Mouse (Mus musculus) lung, embryonic 14.5 days (tissue): ENCODE data around the gene Olfml3. TPM values are rescaled to one million over a fixed set of nuclear protein-coding genes. Genes with fewer than 3 reads are reported as not detected.

ENCODE experiments used
- ATAC-seq: fragments of 200-750 bp; cut with Nextera tagmentation; 2 replicates; pipeline ENCODE4 v1.8.0; 2017; ENCODE audit warnings: mild to moderate bottlenecking, moderate TSS enrichment, moderate library complexity; ENCODE audit not compliant: insufficient read depth
- DNase-seq: peaks from one replicate; pipeline ENCODE4 v3.0.0-alpha.2; 2015
- H3K27ac ChIP-seq: fragments of 300-500 bp; sonication (generic); 2 replicates; pipeline ENCODE4 v1.5.1; 2014; ENCODE audit warnings: low read depth, mild to moderate bottlenecking, moderate library complexity
- H3K27me3 ChIP-seq: fragments of 300-500 bp; sonication (generic); 2 replicates; pipeline ENCODE4 v1.6.1; 2014; ENCODE audit warnings: low read length, control low read depth; ENCODE audit not compliant: insufficient read depth
- H3K36me3 ChIP-seq: fragments of 300-500 bp; sonication (generic); 2 replicates; pipeline ENCODE4 v1.6.1; 2014; ENCODE audit warnings: control low read depth; ENCODE audit not compliant: insufficient read depth
- H3K4me1 ChIP-seq: fragments of 300-500 bp; sonication (generic); 2 replicates; pipeline ENCODE4 v1.6.1; 2014; ENCODE audit warnings: antibody characterized with exemption, control low read depth; ENCODE audit not compliant: insufficient read depth
- H3K4me2 ChIP-seq: fragments of 300-500 bp; sonication (generic); 2 replicates; pipeline ENCODE4 v1.6.1; 2014; ENCODE audit warnings: mild to moderate bottlenecking
- H3K4me3 ChIP-seq: fragments of 300-500 bp; sonication (generic); 2 replicates; pipeline ENCODE4 v1.5.1; 2014; ENCODE audit warnings: low read depth, low read length
- H3K9ac ChIP-seq: fragments of 300-500 bp; sonication (generic); 2 replicates; pipeline ENCODE4 v1.6.1; 2014
- H3K9me3 ChIP-seq: fragments of 300-500 bp; sonication (generic); 2 replicates; pipeline ENCODE4 v1.6.1; 2016; ENCODE audit warnings: low read depth, low read length, control low read depth
- CTCF ChIP-seq: IDR thresholded peaks from 2 replicates; pipeline ENCODE4 v1.5.1; 2016; ENCODE audit warnings: antibody characterized with exemption, low read depth
- WGBS: fragments of 180-500 bp; shearing (Covaris S2); extraction: QIAGEN DNeasy Blood & Tissue Kit; methylation state at CpG from one replicate; pipeline ENCODE4 v1.1.7; 2014; 5-methylcytosine and 5-hydroxymethylcytosine counted together
- polyA plus RNA-seq: library from polyadenylated mRNA; unstranded; fragments of >200 nt; fragmentation: Nextera tagmentation; extraction: Ambion mirVana; gene quantifications from 2 replicates; pipeline ENCODE4 v1.2.1, GENCODE M21; 2014

The Olfml3 gene
- polyA plus RNA-seq, 1 experiment from 2014 or later, result 79.0 TPM

GRCm38 (mm10) chr3:103733176-103733575 is 4.6 kb downstream of the Olfml3 start:
- 19% methylated on average over 2 of the region's 2 CpGs for WGBS
- Histone ChIP-seq H3K27ac (peak overlapping the region; percentile 97), H3K4me2 (no peak overlapping the region), H3K9me3 (no peaks in the 10 kb centered on the region), H3K9ac (no peak overlapping the region), H3K36me3 (0 out of 2 replicates have a peak, but pooled peaks cover 7% of the 10 kb centered on the region), H3K27me3 (no peaks in the 10 kb centered on the region), H3K4me1 (peaks cover 32% of the 10 kb centered on the region), H3K4me3 (no peak overlapping the region)
- peak; percentile 82 for DNase-seq
- TF ChIP-seq CTCF, result no peak
- peak; percentile 12; the same call in 1 of the 2 replicates for ATAC-seq

- no peak overlapping the region for H3K4me3 ChIP-seq
- ATAC-seq (no peak), DNase-seq (no peak)
- H3K9ac ChIP-seq, result no peak overlapping the region
- WGBS, result 89% methylated on average over 3 of the region's 3 CpGs
- no peaks in the 10 kb centered on the region for H3K9me3 ChIP-seq
- 0 out of 2 replicates have a peak, but pooled peaks cover 7% of the 10 kb centered on the region for H3K36me3 ChIP-seq
- H3K4me1 ChIP-seq, result peaks cover 32% of the 10 kb centered on the region
- no peaks in the 10 kb centered on the region for H3K27me3 ChIP-seq
- no peak overlapping the region for H3K4me2 ChIP-seq
- no peak for TF ChIP-seq CTCF
- H3K27ac ChIP-seq, result no peak overlapping the region
Measured at GRCm38 (mm10) chr3:103732116-103732515, 5.7 kb downstream of the Olfml3 start.

- TF ChIP-seq CTCF, result no peak
- Histone ChIP-seq H3K4me2 (no peak overlapping the region), H3K4me3 (no peak overlapping the region), H3K27ac (no peak overlapping the region), H3K27me3 (no peaks in the 10 kb centered on the region), H3K9ac (no peak overlapping the region), H3K9me3 (no peaks in the 10 kb centered on the region), H3K4me1 (peaks cover 13% of the 10 kb centered on the region; the same call in 1 of the 2 replicates), H3K36me3 (0 out of 2 replicates have a peak, but pooled peaks cover 5% of the 10 kb centered on the region)
- DNase-seq, result no peak
- 77% methylated on average over 9 of the region's 9 CpGs for WGBS
- no peak for ATAC-seq
Measured at GRCm38 (mm10) chr3:103729850-103730249, 8.0 kb downstream of the Olfml3 start.

- H3K4me3 ChIP-seq, result no peak overlapping the region
- ATAC-seq, result no peak
- no peaks in the 10 kb centered on the region for H3K4me1 ChIP-seq
Measured at GRCm38 (mm10) chr3:103727813-103728326, 9.9 kb downstream of the Olfml3 start.

GRCm38 (mm10) chr3:103726642-103727041 is 11.2 kb downstream of the Olfml3 start:
- ATAC-seq, result no peak
- TF ChIP-seq CTCF, result no peak
- H3K4me3 ChIP-seq, result no peak overlapping the region
- H3K4me1 ChIP-seq, result no peaks in the 10 kb centered on the region
- DNase-seq, result no peak
- no peak overlapping the region for H3K9ac ChIP-seq
- H3K9me3 ChIP-seq, result no peaks in the 10 kb centered on the region
- H3K27ac ChIP-seq, result no peak overlapping the region
- WGBS, result 45% methylated on average over 3 of the region's 3 CpGs
- no peaks in the 10 kb centered on the region for H3K27me3 ChIP-seq
- H3K4me2 ChIP-seq, result no peak overlapping the region
- H3K36me3 ChIP-seq, result no peaks in the 10 kb centered on the region

More at GRCm38 (mm10) chr3:103727813-103728326, 9.9 kb downstream of the Olfml3 start:
- H3K27ac ChIP-seq, result no peak overlapping the region
- no peak for DNase-seq
- no peak overlapping the region for H3K4me2 ChIP-seq
- H3K36me3 ChIP-seq, result 0 out of 2 replicates have a peak, but pooled peaks cover 5% of the 10 kb centered on the region
- H3K9me3 ChIP-seq, result no peaks in the 10 kb centered on the region
- no peak overlapping the region for H3K9ac ChIP-seq
- H3K27me3 ChIP-seq, result no peaks in the 10 kb centered on the region
- no peak for TF ChIP-seq CTCF
- WGBS, result 12% methylated on average over 2 of the region's 2 CpGs

GRCm38 (mm10) chr3:103724137-103724536 is 13.7 kb downstream of the Olfml3 start:
- H3K27me3 ChIP-seq, result no peaks in the 10 kb centered on the region
- no peak overlapping the region for H3K4me2 ChIP-seq
- TF ChIP-seq CTCF, result no peak
- ATAC-seq, result no peak
- H3K9ac ChIP-seq, result no peak overlapping the region
- peak; percentile 32 for DNase-seq
- H3K4me1 ChIP-seq, result no peaks in the 10 kb centered on the region
- no peak overlapping the region for H3K27ac ChIP-seq
- H3K4me3 ChIP-seq, result no peak overlapping the region
- H3K9me3 ChIP-seq, result no peaks in the 10 kb centered on the region
- 28% methylated on average over 3 of the region's 3 CpGs for WGBS
- H3K36me3 ChIP-seq, result no peaks in the 10 kb centered on the region

GRCm38 (mm10) chr3:103718728-103719127 is 19.1 kb downstream of the Olfml3 start:
- no peaks in the 10 kb centered on the region for H3K9me3 ChIP-seq
- DNase-seq, result no peak
- no peak for ATAC-seq
- 73% methylated on average over 4 of the region's 4 CpGs for WGBS
- H3K4me3 ChIP-seq, result no peak overlapping the region
- peaks cover 12% of the 10 kb centered on the region; the same call in 1 of the 2 replicates for H3K4me1 ChIP-seq
- H3K27ac ChIP-seq, result no peak overlapping the region
- no peaks in the 10 kb centered on the region for H3K36me3 ChIP-seq
- no peaks in the 10 kb centered on the region for H3K27me3 ChIP-seq
- no peak for TF ChIP-seq CTCF
- H3K9ac ChIP-seq, result no peak overlapping the region
- no peak overlapping the region for H3K4me2 ChIP-seq
